Mouse (Mus musculus) olfactory bulb, adult 2 months (tissue): ENCODE measurements at regions not wholly inside any gene's neighbourhood (a gene's known extent, or its start where the extent isn't known, plus 50 kb on each side); places are given as distances from the start of the nearest gene placed in this dataset.

Experiments used
- CTCF ChIP-seq: fragments of 200-500 bp; IDR thresholded peaks from 2 replicates; pipeline ENCODE4 v1.5.1; 2012; ENCODE audit warnings: low read depth, mild to moderate bottlenecking, low read length, moderate library complexity; ENCODE audit not compliant: insufficient read depth
- POLR2A ChIP-seq: fragments of 200-500 bp; IDR thresholded peaks from 2 replicates; pipeline ENCODE4 v1.6.1; 2012; ENCODE audit warnings: mild to moderate bottlenecking, low read depth, low read length, moderate library complexity; ENCODE audit not compliant: insufficient read depth

DNA sequence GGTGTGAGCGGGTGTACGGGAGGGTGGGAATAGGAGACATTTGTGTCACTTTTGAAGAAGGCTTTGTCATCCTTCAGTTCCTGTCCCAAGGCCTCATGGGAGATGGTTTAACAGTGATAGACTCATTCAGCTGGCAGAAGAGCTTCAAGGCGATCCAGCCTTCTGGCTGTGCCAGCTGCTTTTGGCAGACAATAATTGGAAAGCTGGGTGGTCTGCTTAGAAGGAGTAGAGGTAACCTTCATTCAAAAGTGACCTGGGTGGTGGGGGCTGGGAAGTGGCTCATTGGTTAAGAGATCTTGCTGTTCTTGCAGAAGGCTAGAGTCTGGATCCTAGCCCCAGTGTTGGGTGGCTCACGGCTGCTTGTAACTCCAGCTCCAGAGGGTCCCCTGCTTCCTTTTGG is 237.5 kb downstream of the Etnk1 start:
- TF ChIP-seq CTCF (no peak), POLR2A (no peak)
